Mouse (Mus musculus): ENCODE measurements at regions not wholly inside any gene's neighbourhood (a gene's known extent, or its start where the extent isn't known, plus 50 kb on each side); places are given as distances from the start of the nearest gene placed in this dataset.

- TF ChIP-seq EP300 (IDR thresholded peaks at IDR 0.05) = no peak
- TF ChIP-seq CTCF (IDR thresholded peaks at IDR 0.05) = no peak
These were observed 174.6 kb upstream of the Gm9833 start for GRCm38 (mm10) chr3:9913357-9913756.
